Mouse (Mus musculus) erythroblast, embryonic 14.5 days (primary cell): ENCODE results near the gene Plcd1.

Experiments
- GATA1 ChIP-seq: IDR thresholded peaks from 2 replicates; pipeline ENCODE4 v1.6.1; 2012; ENCODE audit warnings: low read length, inconsistent platforms, mixed read lengths
- TAL1 ChIP-seq: IDR thresholded peaks from 3 replicates; pipeline ENCODE4 v1.6.1; 2012; ENCODE audit warnings: low read length, inconsistent platforms, mixed read lengths

GRCm38 (mm10) chr9:119040101-119040775 is 53.1 kb downstream of the Plcd1 start:
- TF ChIP-seq GATA1 = no peak
- no peak for TF ChIP-seq TAL1
